Comparison of ENCODE assay signal across 10 mouse cellular contexts in genomic region chr13:114757459-114757858, GRCm38 (mm10).
DNase-seq lines count a peak whose midpoint lies in the region; ATAC-seq and TF ChIP-seq lines count a peak whose summit lies in the region.
"Had no signal": no experiment of that assay in that cellular context is flagged by ENCODE, and none has a peak within 500 bp of the region (broad histone marks: within the 10 kb centered on the region; RNA-seq: fewer than 3 reads in every experiment).

No protein-coding gene starts in this region.

- peak; percentile 65 for TF ChIP-seq CTCF in forebrain, postnatal 0 days (IDR thresholded peaks at IDR 0.05; ENCODE audit: low read depth)
- TF ChIP-seq CTCF in midbrain, postnatal 0 days (IDR thresholded peaks at IDR 0.05): peak; percentile 71

- peak; percentile 43; the same call in 1 of the 2 replicates for ATAC-seq in forebrain, postnatal 0 days
- ATAC-seq in forebrain, embryonic 11.5 days (replicated peaks; ENCODE audit: low FRiP score): no peak
- no peak for ATAC-seq in midbrain, postnatal 0 days (ENCODE audit: low FRiP score)
- ATAC-seq in midbrain, embryonic 15.5 days (replicated peaks): no peak
- ATAC-seq in embryonic facial prominence, embryonic 14.5 days (ENCODE audit: low read depth): no peak

- H3K9me3 ChIP-seq in forebrain, postnatal 0 days (ENCODE audit: low read length): no peaks in the 10 kb centered on the region
- no peaks in the 10 kb centered on the region for H3K9me3 ChIP-seq in forebrain, embryonic 11.5 days (ENCODE audit: control insufficient read depth, low read length)
- H3K9me3 ChIP-seq in midbrain, postnatal 0 days (ENCODE audit: low read length): no peaks in the 10 kb centered on the region
- H3K9me3 ChIP-seq in midbrain, embryonic 15.5 days: no peaks in the 10 kb centered on the region
- no peaks in the 10 kb centered on the region for H3K9me3 ChIP-seq in embryonic facial prominence, embryonic 14.5 days (ENCODE audit: control insufficient read depth, low read length)
- H3K9me3 ChIP-seq: G1E; stomach, embryonic 15.5 days had no signal

- H3K4me1 ChIP-seq in forebrain, postnatal 0 days (ENCODE audit: insufficient read depth): no peaks in the 10 kb centered on the region
- no peaks in the 10 kb centered on the region for H3K4me1 ChIP-seq in forebrain, embryonic 11.5 days (replicated peaks; ENCODE audit: control insufficient read depth, insufficient read depth, low read length)
- no peaks in the 10 kb centered on the region for H3K4me1 ChIP-seq in midbrain, postnatal 0 days (ENCODE audit: insufficient read depth, low read length)
- no peaks in the 10 kb centered on the region for H3K4me1 ChIP-seq in midbrain, embryonic 15.5 days
- no peaks in the 10 kb centered on the region for H3K4me1 ChIP-seq in embryonic facial prominence, embryonic 14.5 days (ENCODE audit: control insufficient read depth, insufficient read depth, low read length)
- H3K4me1 ChIP-seq: stomach, embryonic 15.5 days had no signal

- no peaks in the 10 kb centered on the region for H3K27me3 ChIP-seq in forebrain, postnatal 0 days (ENCODE audit: insufficient read depth, low read length)
- no peaks in the 10 kb centered on the region for H3K27me3 ChIP-seq in forebrain, embryonic 11.5 days (ENCODE audit: control insufficient read depth, insufficient read depth, low read length)
- no peaks in the 10 kb centered on the region for H3K27me3 ChIP-seq in midbrain, postnatal 0 days (ENCODE audit: insufficient read depth, low read length)
- no peaks in the 10 kb centered on the region for H3K27me3 ChIP-seq in midbrain, embryonic 15.5 days (replicated peaks)
- H3K27me3 ChIP-seq in embryonic facial prominence, embryonic 14.5 days (replicated peaks; ENCODE audit: control insufficient read depth, insufficient read depth, low read length): no peaks in the 10 kb centered on the region
- H3K27me3 ChIP-seq: stomach, embryonic 15.5 days had no signal

- no peak overlapping the region for H3K9ac ChIP-seq in forebrain, postnatal 0 days
- H3K9ac ChIP-seq in forebrain, embryonic 11.5 days (ENCODE audit: low read length): no peak overlapping the region
- H3K9ac ChIP-seq in midbrain, postnatal 0 days (replicated peaks; ENCODE audit: low read length, poor library complexity, severe bottlenecking): no peak overlapping the region
- H3K9ac ChIP-seq in midbrain, embryonic 15.5 days: no peak overlapping the region
- no peak overlapping the region for H3K9ac ChIP-seq in embryonic facial prominence, embryonic 14.5 days (ENCODE audit: low read depth, low read length)
- H3K9ac ChIP-seq: stomach, embryonic 15.5 days had no signal

- no peak overlapping the region for H3K27ac ChIP-seq in forebrain, postnatal 0 days (ENCODE audit: low read depth, low read length)
- H3K27ac ChIP-seq in forebrain, embryonic 11.5 days (ENCODE audit: low read depth, low read length): no peak overlapping the region
- no peak overlapping the region for H3K27ac ChIP-seq in midbrain, postnatal 0 days (ENCODE audit: low read depth, low read length)
- no peak overlapping the region for H3K27ac ChIP-seq in midbrain, embryonic 15.5 days
- H3K27ac ChIP-seq in embryonic facial prominence, embryonic 14.5 days (replicated peaks; ENCODE audit: low read depth, low read length): no peak overlapping the region
- H3K27ac ChIP-seq: stomach, embryonic 15.5 days had no signal

- H3K4me3 ChIP-seq in forebrain, postnatal 0 days (ENCODE audit: low read depth, low read length): no peak overlapping the region
- no peak overlapping the region for H3K4me3 ChIP-seq in forebrain, embryonic 11.5 days (ENCODE audit: low read depth, low read length)
- no peak overlapping the region for H3K4me3 ChIP-seq in midbrain, postnatal 0 days (ENCODE audit: low read depth, low read length)
- no peak overlapping the region for H3K4me3 ChIP-seq in midbrain, embryonic 15.5 days
- no peak overlapping the region for H3K4me3 ChIP-seq in embryonic facial prominence, embryonic 14.5 days (ENCODE audit: low read depth, low read length)
- H3K4me3 ChIP-seq: stomach, embryonic 15.5 days had no signal

- DNase-seq in forebrain, postnatal 0 days: peak; percentile 53
- DNase-seq in forebrain, embryonic 11.5 days (ENCODE audit: low spot score): no peak
- peak; percentile 65 for DNase-seq in midbrain, postnatal 0 days (ENCODE audit: low spot score)
- DNase-seq in embryonic facial prominence, embryonic 14.5 days (ENCODE audit: low spot score): peak; percentile 53
- DNase-seq in layer of hippocampus, adult 9-11 months: peak; percentile 8
- DNase-seq in right cerebral cortex, postnatal 25 days: peak; percentile 6
- DNase-seq in natural killer cell, adult 2 months (ENCODE audit: low spot score in 2 of 2): no peak

- H3K36me3 ChIP-seq in forebrain, postnatal 0 days (ENCODE audit: insufficient read depth): no peaks in the 10 kb centered on the region
- no peaks in the 10 kb centered on the region for H3K36me3 ChIP-seq in forebrain, embryonic 11.5 days (ENCODE audit: control insufficient read depth, insufficient read depth, low read length)
- no peaks in the 10 kb centered on the region for H3K36me3 ChIP-seq in midbrain, postnatal 0 days (ENCODE audit: insufficient read depth, low read length)
- no peaks in the 10 kb centered on the region for H3K36me3 ChIP-seq in midbrain, embryonic 15.5 days (replicated peaks)
- H3K36me3 ChIP-seq in embryonic facial prominence, embryonic 14.5 days (ENCODE audit: control insufficient read depth, insufficient read depth, low read length): no peaks in the 10 kb centered on the region
- H3K36me3 ChIP-seq: G1E; stomach, embryonic 15.5 days had no signal

- H3K4me2 ChIP-seq in forebrain, postnatal 0 days (ENCODE audit: low read depth): no peak overlapping the region
- H3K4me2 ChIP-seq in forebrain, embryonic 11.5 days (ENCODE audit: low read depth, low read length, severe bottlenecking): no peak overlapping the region
- no peak overlapping the region for H3K4me2 ChIP-seq in midbrain, postnatal 0 days (ENCODE audit: low read depth, low read length, poor library complexity, severe bottlenecking)
- H3K4me2 ChIP-seq in midbrain, embryonic 15.5 days: no peak overlapping the region
- H3K4me2 ChIP-seq in embryonic facial prominence, embryonic 14.5 days (ENCODE audit: low read depth, low read length): no peak overlapping the region
- H3K4me2 ChIP-seq: stomach, embryonic 15.5 days had no signal

Comparison
In these comparisons a context has a peak if more than half of its experiments do, and no peak if none do; other contexts are left out.
1. DNase-seq: peak in forebrain, postnatal 0 days (single experiment), midbrain, postnatal 0 days (single experiment), embryonic facial prominence, embryonic 14.5 days (single experiment), layer of hippocampus, adult 9-11 months (single experiment) and right cerebral cortex, postnatal 25 days (single experiment); none in forebrain, embryonic 11.5 days (single experiment) and natural killer cell, adult 2 months (0 of 2).